Mouse (Mus musculus) large intestine, adult 2 months (tissue): ENCODE results near the gene Zfp652. TPM values are rescaled to one million over a fixed set of nuclear protein-coding genes. Genes with fewer than 3 reads are reported as not detected.

ENCODE experiments used
- DNase-seq: peaks from one replicate; pipeline ENCODE4 v3.0.0-alpha.2; 2012; ENCODE audit warnings: low read depth, low spot score
- WGBS: fragments of 180-500 bp; shearing (Covaris S2); methylation state at CpG from one replicate; pipeline ENCODE4 v1.1.7; 2018; 5-methylcytosine and 5-hydroxymethylcytosine counted together
- polyA plus RNA-seq: library from polyadenylated mRNA; depleted of rRNA; stranded (reverse); fragments of >200 nt; gene quantifications from 2 replicates; pipeline ENCODE4 v1.2.3, GENCODE M21; 2012

The Zfp652 gene
- polyA plus RNA-seq, 1 experiment: 11.6 TPM

DNA sequence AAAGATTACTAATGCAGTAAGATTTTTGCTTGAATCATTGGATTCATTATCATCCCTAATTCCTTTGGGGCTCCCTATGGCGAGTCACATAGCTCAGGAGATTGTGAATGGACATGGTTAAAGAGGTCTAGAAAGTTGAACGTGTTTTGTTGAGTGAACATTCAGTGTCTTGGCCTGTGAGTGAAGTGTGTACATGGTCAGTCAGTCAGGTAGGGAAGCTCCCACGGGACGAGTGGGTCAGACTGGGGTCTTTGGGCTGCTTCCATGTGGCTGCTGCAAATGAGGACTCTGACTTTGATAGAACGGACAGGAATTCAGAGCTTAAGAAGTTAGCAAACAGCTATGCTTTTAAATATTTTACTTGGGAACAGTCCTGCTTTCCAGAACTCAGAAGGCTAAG lies 48.0 kb downstream of the Zfp652 start:
- no peak for DNase-seq
- WGBS: 94% methylated on average over 5 of the region's 5 CpGs

DNA sequence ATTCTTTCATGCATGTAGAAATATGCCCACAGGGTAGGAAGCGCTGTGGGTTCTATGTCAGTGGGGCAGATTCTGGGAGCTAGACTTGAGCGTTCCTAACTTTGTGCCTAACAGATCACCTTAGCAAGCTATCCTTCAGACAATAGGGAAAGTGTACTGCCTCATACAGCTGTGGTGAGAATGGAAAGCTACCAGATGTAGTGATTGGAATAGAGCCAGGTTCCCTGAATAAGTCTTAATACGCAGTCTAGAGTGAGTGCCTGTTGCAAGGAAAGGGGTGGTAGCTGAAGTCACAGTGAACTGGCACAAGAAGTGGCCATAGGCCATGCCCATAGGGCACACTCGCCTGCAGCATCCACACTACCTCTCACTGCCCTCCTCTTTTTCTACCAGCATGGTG lies 50.5 kb downstream of the Zfp652 start:
- no peak for DNase-seq
- WGBS: 93% methylated on average over 4 of the region's 4 CpGs

- DNase-seq: no peak
- 92% methylated on average over 8 of the region's 8 CpGs for WGBS
These were observed 52.3 kb downstream of the Zfp652 start for GRCm38 (mm10) chr11:95764806-95765205.

DNA sequence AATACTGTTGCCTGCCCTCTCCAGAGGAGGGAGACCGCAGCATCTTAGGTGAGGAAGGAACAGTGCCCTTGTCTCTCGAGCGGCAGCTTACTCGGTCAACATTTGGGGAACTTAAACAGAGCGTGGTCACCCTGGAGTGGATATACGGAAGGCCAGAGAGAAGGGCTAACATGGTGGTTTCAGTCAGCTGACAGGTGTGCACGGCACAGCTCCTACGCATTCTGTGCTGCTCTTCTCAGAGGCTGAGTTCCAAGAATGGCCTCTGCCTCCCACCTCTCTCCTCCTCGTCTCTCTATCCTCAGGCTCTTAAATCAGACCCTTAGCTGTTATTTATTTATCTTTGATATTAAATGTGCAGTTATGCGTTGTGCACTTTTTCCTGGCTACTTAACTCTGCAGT lies 52.9 kb downstream of the Zfp652 start:
- WGBS: 85% methylated on average over 10 of the region's 10 CpGs
- no peak for DNase-seq

DNA sequence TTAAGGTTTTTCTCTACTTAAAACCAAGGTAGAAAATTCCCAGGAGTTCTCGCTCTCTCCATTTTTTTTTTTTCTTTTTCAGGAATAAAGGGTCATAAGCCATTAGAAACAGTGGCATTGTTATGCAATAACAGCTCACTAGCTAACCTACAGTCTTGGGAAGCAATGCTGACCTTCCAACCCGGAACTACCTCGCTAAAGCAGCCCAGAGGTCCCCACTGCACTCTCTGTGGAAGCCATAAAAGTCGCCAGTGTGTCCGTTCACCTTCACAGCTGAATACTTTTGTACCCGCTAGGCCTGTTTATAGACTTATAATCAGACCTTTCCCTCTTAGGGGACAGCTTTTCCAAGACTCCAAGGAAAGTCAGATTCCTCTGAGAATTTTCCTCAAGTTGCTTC lies 55.8 kb downstream of the Zfp652 start:
- DNase-seq: no peak
- WGBS: 47% methylated on average over 6 of the region's 6 CpGs

DNA sequence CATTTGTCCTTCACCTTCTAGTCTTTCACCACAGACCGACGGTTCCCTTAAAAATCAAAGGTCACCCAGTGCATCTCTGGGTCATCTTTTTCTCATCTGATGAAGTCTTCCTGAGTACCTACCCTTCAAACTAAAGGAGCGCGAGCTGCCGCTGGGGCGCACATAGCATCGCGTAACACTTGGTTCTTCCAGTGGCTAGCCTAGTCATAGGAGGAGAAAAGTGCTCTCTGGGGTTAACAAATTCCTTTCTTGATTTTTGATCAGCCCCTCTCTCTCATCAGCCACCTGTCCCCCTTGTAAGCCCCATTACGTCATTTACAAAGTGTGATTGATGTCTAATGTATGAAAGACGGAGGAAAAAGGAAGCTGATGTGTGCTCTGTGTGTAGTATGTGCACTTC lies 56.7 kb downstream of the Zfp652 start:
- 95% methylated on average over 10 of the region's 10 CpGs for WGBS
- no peak for DNase-seq

DNA sequence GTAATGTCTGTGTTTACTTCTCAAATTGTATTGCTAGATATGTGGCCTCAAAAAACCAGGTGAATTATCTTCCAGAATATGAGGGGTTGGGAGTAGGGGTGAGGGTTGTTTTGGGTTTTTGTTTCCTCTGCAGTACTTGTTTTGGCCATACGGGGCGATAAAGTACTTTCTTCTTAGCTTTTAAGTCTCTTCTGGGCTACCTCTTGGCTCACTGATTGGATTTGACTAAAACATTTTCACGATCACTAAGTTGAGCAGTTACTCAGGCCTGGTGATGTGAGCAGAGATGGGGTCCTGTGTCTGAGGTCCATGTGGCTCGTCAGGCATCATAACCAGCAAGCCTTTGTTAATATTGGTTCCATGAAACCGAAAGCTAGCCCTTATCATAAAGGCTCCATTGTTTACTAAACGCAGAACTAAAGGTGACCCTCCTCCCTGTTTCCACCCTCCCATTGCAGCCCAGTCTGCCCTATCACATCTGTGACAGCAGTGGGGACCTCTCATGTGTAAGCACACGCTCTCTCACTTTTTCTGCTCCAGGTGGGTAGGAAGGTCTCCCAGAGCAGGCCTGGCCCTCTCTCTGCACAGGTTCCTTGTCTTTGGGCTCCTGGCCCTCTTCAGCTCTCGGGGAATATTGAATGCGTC lies 58.4 kb downstream of the Zfp652 start:
- no peak for DNase-seq
- 43% methylated on average over 9 of the region's 9 CpGs for WGBS

GRCm38 (mm10) chr11:95771665-95772064 lies 59.2 kb downstream of the Zfp652 start:
- DNase-seq: no peak
- WGBS: 85% methylated on average over 8 of the region's 8 CpGs

DNA sequence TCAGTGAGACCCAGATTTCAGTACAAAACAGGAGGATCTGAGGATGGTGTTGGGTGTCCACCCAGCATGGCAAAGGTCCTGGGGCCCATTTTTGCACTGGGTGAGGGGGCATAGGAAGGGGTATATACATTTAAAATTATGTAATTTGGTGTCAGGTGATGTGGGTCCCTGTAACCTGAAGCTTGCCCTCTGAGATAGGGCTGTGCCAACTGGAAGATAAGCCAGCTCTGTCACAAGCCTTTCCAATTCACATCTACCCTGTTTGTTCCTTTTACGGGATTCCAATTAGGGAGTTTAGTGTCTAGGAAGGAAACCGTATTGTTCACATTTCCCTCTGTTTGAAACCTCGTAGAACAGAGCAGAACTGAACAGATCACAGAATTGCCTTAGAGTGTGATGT lies 60.8 kb downstream of the Zfp652 start:
- WGBS: 75% methylated on average over 3 of the region's 3 CpGs
- DNase-seq: no peak

GRCm38 (mm10) chr11:95777323-95778297 lies 65.1 kb downstream of the Zfp652 start:
- WGBS: 16% methylated on average over 17 of the region's 17 CpGs
- DNase-seq: no peak

DNA sequence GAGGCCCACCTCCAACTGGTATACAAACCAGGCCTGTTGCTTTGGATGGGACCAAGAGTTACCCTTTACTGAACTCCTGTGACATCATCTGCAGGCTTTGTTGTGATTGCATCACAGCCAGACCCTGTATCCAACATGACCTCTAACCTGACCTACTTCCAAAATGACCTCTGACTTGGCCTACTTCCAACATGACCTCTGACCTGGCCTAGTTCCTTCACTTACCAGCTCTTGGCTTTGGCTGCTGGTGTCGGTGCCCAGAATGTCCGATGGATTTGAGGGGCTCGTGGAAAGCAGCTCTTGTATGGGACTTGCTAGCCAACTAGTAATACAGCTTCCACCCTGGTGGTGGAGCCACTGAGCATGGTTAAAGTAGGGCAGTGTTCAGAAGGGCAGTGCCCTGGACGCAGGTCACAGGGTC lies 66.4 kb downstream of the Zfp652 start:
- no peak for DNase-seq
- WGBS: 85% methylated on average over 4 of the region's 4 CpGs

DNA sequence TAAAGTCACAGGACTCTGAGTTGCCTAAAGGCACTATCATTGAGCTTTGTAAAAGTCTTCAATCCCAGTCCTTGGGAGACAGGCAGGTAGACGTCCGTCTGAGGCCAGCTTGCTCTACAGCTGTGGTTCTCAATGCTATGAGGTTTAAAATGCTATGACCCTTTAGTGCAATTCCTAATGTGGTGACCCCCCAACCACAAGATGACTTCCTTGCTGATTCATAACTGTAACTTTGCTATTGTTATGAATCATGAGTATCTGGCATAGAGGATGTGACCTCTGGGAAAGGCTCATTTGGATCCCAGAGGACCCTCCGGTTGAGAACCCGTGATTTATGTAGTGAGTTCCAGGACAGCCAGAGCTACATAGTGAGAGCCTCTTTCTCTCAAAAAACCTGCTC lies 66.9 kb downstream of the Zfp652 start:
- no peak for DNase-seq
- WGBS: 87% methylated on average over 4 of the region's 4 CpGs

DNA sequence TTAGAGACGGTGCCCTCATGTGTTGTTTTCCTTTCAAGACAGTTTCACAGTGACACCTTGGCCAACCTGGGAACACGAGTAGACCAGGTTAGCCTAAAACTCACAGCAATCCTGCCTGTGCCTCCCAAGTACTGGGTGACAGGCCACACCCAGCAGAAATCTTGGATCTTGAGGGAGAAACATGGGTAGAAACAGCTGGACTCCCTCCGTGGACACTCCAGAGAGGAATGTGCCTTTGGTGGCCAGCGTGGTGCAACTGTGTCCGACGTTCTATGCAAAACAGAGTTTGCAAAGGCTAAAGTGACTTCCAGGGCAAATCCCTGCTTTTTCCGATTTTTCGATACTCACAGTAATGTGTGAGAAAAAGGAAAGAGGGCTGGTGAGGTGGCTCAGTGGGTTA lies 68.0 kb downstream of the Zfp652 start:
- 90% methylated on average over 8 of the region's 8 CpGs for WGBS
- DNase-seq: no peak

GRCm38 (mm10) chr11:95781557-95781956 lies 69.1 kb downstream of the Zfp652 start:
- DNase-seq: no peak
- WGBS: 90% methylated on average over 11 of the region's 11 CpGs

DNA sequence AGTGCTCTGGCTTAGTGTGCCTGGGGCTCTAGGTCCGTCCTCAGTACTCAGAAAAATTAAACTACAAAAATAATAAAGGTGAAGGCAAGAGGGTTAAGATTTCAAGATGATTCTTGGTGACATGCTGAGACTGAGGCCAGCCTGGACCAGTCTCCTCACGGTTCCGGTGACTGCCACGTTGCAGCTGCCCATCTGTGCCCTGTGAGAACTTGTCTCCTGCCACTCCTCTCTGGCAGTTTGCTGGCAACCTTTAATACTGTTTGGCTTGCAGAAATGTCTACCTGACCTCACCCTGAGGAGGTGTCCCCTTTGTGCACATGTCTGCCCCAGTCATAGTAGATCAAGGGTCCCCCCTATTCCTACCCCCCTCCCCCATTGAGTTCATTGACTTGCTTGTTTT lies 71.0 kb downstream of the Zfp652 start:
- 58% methylated on average over 4 of the region's 4 CpGs for WGBS
- DNase-seq: no peak

DNA sequence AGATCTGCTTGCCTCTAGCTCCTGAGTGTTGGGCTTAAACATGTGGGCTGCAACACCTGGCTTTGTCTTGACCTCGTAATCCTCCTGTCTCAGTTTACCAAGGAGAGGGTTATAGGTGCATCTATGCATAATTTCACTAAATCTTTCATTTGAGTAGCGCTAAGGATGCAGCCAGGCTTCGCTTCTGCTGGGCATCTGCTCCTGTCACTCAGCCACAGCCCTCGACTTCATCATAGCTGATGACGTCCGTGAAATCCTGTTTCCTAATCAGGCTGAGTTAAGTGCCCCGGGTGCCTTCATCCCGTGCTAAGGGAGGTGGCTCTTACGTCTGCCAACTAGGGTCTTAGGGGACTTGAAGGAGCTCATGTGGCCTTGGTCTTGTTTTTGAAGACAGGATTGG lies 71.5 kb downstream of the Zfp652 start:
- 86% methylated on average over 9 of the region's 9 CpGs for WGBS
- no peak for DNase-seq

GRCm38 (mm10) chr11:95785675-95786074 lies 73.2 kb downstream of the Zfp652 start:
- 82% methylated on average over 4 of the region's 4 CpGs for WGBS
- no peak for DNase-seq

DNA sequence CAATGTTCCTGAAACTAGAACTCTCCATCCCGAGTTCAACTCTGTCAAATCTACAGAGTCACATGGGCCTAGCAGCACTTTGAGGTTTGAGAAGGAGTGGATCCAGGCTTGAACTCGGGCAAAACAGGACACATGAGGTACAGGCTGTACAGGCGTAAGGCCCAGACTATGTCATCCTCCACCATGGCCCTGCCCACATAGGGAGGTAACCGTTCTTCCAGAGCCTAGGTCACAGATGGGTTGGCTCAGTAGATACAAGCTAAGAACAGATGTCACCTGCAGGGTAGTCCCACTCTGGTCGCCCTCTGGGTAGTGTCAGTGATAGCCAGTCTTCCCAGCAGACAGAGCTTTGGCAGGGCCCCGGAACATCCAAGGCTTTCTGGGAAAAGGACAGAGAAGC lies 74.0 kb downstream of the Zfp652 start:
- no peak for DNase-seq
- WGBS: 90% methylated on average over 6 of the region's 6 CpGs

DNA sequence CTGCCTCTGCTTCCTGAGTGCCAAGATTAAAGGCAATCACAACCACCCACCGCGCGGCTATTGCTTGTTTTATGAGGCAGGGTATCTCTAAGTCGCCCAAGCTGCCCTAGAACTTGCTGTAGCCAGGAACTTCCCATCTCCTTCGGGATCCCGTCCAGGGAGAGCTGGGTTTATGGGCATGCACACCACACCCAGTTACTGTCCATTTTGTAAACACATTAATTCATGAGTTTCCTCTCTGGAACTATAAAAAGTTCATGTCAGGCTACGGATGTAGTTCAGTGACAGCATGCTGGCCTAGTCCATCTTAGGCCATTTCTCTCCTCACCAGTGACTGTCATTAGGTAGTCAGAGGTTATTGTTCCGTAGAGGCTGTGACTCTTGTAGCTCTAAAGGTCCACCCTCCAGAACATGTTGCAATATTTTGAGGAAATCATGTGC lies 77.0 kb downstream of the Zfp652 start:
- peak; percentile 74 for DNase-seq
- 20% methylated on average over 8 of the region's 8 CpGs for WGBS

GRCm38 (mm10) chr11:95791787-95792186 lies 79.3 kb downstream of the Zfp652 start:
- no peak for DNase-seq
- WGBS: 82% methylated on average over 13 of the region's 13 CpGs

- no peak for DNase-seq
- 95% methylated on average over 8 of the region's 8 CpGs for WGBS
These were observed 80.6 kb downstream of the Zfp652 start for GRCm38 (mm10) chr11:95792950-95793509.
